In genomic region chr10:69165125-69165524, GRCm38 (mm10) we compare ENCODE assay signal across 8 mouse cellular contexts. TPM values are rescaled to one million over a fixed set of nuclear protein-coding genes. Genes with fewer than 3 reads are reported as not detected.
DNase-seq lines count a peak whose midpoint lies in the region; ATAC-seq and TF ChIP-seq lines count a peak whose summit lies in the region.
"Had no signal": no experiment of that assay in that cellular context is flagged by ENCODE, and none has a peak within 500 bp of the region (broad histone marks: within the 10 kb centered on the region; RNA-seq: fewer than 3 reads in every experiment).

No protein-coding gene starts in this region.

- CTCF ChIA-PET in Patski (lab: Charles Lee), result interaction anchor here (0.7 kb wide), 1 partner anchor 20 kb away, joined by 3 read pairs; no protein-coding TSS in a partner anchor

- DNase-seq in left cerebral cortex, postnatal 14 days (ENCODE audit: low spot score in 2 of 2), result peak; percentile 42 to 61
- no peak for DNase-seq in left cerebral cortex, postnatal 10 days (ENCODE audit: extremely low spot score in 1 of 2, low spot score in 2 of 2)
- DNase-seq in Patski (ENCODE audit: low read depth, low spot score), result no peak
- peak; percentile 41 for DNase-seq in embryo, embryonic 9.5 days (ENCODE audit: extremely low spot score)
- peak; percentile 57 for DNase-seq in lung, postnatal 14 days
- no peak for DNase-seq in gastrocnemius, postnatal 4 days (ENCODE audit: low spot score in 2 of 2)

- H3K27me3 ChIP-seq in Patski, result no peaks in the 10 kb centered on the region
- H3K27me3 ChIP-seq: liver, embryonic 15.5 days had no signal

- TF ChIP-seq CTCF in Patski (IDR thresholded peaks at IDR 0.05), result peak; percentile 74

- in situ Hi-C loops in Patski (cut with MboI; ENCODE audit: low pct_unique_long_range_greater_than_20kb), result no loop called here

- intact Hi-C loops in left cerebral cortex, postnatal 14 days (cut with DNase I), result loop anchor here (5.0 kb wide), 1 partner anchor 263 kb away; no protein-coding TSS in a partner anchor
- intact Hi-C loops in left cerebral cortex, postnatal 10 days (cut with DNase I), result loop anchor here (10.0 kb wide), 1 partner anchor 260 kb away; no protein-coding TSS in a partner anchor

- POLR2A ChIA-PET in Patski (lab: Charles Lee), result interaction anchor here (0.9 kb wide), 1 partner anchor 13 kb away, joined by 3 read pairs; no protein-coding TSS in a partner anchor

- ATAC-seq in Patski, result no peak
- no peak for ATAC-seq in frontal cortex, adult (ENCODE audit: low TSS enrichment)

RNA-seq across cellular contexts. Expression of gene Rhobtb1, which starts 13.9 kb away (rescaled TPM):
- 10 to 100 TPM; 10.0 to 11.4 TPM for total RNA-seq in left cerebral cortex, postnatal 14 days (2021)
- 10 to 100 TPM; 10.0 to 14.4 TPM for total RNA-seq in left cerebral cortex, postnatal 10 days (2021)
- 6.2 TPM for polyA plus RNA-seq in Patski (2021)
- 10 to 100 TPM; 23.3 to 25.9 TPM for total RNA-seq in gastrocnemius, postnatal 4 days (2021)

RNA-seq across cellular contexts. Expression of gene A930033H14Rik, which starts 47.8 kb away (rescaled TPM):
- 1 to 10 TPM; 4.1 to 4.3 TPM for total RNA-seq in left cerebral cortex, postnatal 14 days (2021)
- 1 to 10 TPM; 4.4 to 5.4 TPM for total RNA-seq in left cerebral cortex, postnatal 10 days (2021)
- 6.8 TPM for polyA plus RNA-seq in Patski (2021)
- 1 to 10 TPM; 6.2 to 8.3 TPM for total RNA-seq in gastrocnemius, postnatal 4 days (2021)

Comparison
In these comparisons a context has a peak if more than half of its experiments do, and no peak if none do; other contexts are left out.
1. DNase-seq: peak in left cerebral cortex, postnatal 14 days (2 of 2), embryo, embryonic 9.5 days (single experiment) and lung, postnatal 14 days (single experiment); none in left cerebral cortex, postnatal 10 days (0 of 2), Patski (single experiment) and gastrocnemius, postnatal 4 days (0 of 2).